Mouse (Mus musculus) neural tube, embryonic 14.5 days (tissue): ENCODE results near the gene Ugt1a8. TPM values are rescaled to one million over a fixed set of nuclear protein-coding genes. Genes with fewer than 3 reads are reported as not detected.

Source experiments
- ATAC-seq: fragments of 200-750 bp; cut with Nextera tagmentation; 2 replicates; pipeline ENCODE4 v1.8.0; 2017; ENCODE audit warnings: low read depth, mild to moderate bottlenecking, moderate TSS enrichment, moderate library complexity
- H3K27ac ChIP-seq: fragments of 300-500 bp; sonication (generic); 2 replicates; pipeline ENCODE4 v1.5.1; 2014; ENCODE audit warnings: low read depth, mild to moderate bottlenecking, control low read depth, low read length, moderate library complexity, mixed read lengths
- H3K27me3 ChIP-seq: fragments of 300-500 bp; sonication (generic); 2 replicates; pipeline ENCODE4 v1.6.1; 2014; ENCODE audit warnings: low read length; ENCODE audit not compliant: control insufficient read depth, insufficient read depth
- H3K36me3 ChIP-seq: fragments of 300-500 bp; sonication (generic); 2 replicates; pipeline ENCODE4 v1.6.1; 2014; ENCODE audit warnings: low read length, mixed read lengths; ENCODE audit not compliant: control insufficient read depth, insufficient read depth
- H3K4me1 ChIP-seq: fragments of 300-500 bp; sonication (generic); 2 replicates; pipeline ENCODE4 v1.6.1; 2014; ENCODE audit warnings: low read length; ENCODE audit not compliant: control insufficient read depth, insufficient read depth
- H3K4me2 ChIP-seq: fragments of 300-500 bp; sonication (generic); 2 replicates; pipeline ENCODE4 v1.6.1; 2014; ENCODE audit warnings: mild to moderate bottlenecking, low read depth, low read length, control low read depth
- H3K4me3 ChIP-seq: fragments of 300-500 bp; sonication (generic); 2 replicates; pipeline ENCODE4 v1.5.1; 2014; ENCODE audit warnings: low read depth, low read length, control low read depth, mixed read lengths
- H3K9ac ChIP-seq: fragments of 300-500 bp; sonication (generic); replicated peaks from 2 replicates; pipeline ENCODE4 v1.6.1; 2014; ENCODE audit warnings: low read depth, mild to moderate bottlenecking, control low read depth, low read length, mixed read lengths
- H3K9me3 ChIP-seq: fragments of 300-500 bp; sonication (generic); 2 replicates; pipeline ENCODE4 v1.6.1; 2016; ENCODE audit warnings: low read length; ENCODE audit not compliant: control insufficient read depth
- WGBS: fragments of 180-500 bp; shearing (Covaris S2); extraction: QIAGEN DNeasy Blood & Tissue Kit; methylation state at CpG from one replicate; pipeline ENCODE4 v1.1.7; 2014; 5-methylcytosine and 5-hydroxymethylcytosine counted together
- polyA plus RNA-seq: library from polyadenylated mRNA; unstranded; fragments of >200 nt; fragmentation: Nextera tagmentation; extraction: Ambion mirVana; gene quantifications from 2 replicates; pipeline ENCODE4 v1.2.1, GENCODE M21; 2014

Gene Ugt1a8
- polyA plus RNA-seq, 1 experiment from 2014 or later = not detected

DNA sequence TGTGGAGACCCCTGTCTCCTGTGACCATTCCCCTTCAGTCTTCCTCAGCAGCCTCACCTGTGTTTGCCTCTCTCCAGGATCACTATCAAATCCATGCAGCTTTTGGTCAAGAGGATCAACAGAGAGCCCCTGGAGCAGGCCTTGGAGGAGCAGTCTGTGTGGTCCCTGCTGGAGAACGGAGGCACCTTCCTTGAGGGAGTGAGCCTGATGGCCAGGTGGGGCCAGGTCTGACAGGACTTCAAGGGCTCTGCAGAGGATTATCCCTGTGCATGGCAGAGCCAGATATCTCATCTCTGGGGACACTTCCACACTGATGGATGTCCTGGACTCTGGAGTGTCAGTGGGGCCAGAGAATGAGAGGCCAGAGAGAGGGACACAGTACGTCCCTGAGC lies 167.8 kb downstream of the Ugt1a8 start:
- H3K9me3 ChIP-seq = peaks cover 65% of the 10 kb centered on the region
- ATAC-seq = no peak

DNA sequence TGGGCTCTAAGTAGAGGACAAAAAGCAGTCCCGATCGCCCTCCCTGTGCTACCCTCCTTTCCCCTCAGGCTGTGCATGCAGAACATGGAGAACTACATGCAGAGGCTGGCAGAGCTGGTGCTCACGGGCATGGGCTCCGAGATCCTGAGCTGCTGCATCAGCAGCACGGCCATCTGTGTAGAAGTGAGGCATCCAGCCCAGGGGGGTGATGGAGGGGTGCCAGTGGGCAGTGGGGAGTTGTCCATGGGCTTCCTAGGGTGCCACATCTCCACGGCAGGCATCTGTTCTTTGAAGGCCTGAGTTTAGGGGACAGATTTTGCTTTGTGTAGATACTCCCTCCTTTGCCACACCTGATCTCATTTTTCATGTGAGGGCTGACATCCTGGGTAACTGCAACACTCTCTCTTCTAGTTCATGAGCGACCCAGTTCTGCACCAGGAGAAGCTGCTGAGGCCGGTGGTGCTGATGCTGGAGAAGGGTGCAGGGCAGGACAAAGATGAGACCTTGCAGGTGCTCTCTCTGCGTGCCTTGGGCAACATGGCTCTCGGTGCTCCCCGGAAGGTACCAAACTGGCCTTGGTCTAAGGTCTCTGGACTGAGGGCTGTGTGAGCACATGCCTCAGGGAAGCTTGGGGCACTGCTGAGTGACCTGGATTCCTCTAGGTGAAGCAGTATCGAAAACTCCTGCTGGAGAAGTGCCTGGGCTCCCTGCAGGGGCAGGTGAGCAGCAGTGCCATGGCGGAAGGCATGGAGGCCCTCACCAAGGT lies 168.6 kb downstream of the Ugt1a8 start:
- H3K27me3 ChIP-seq = no peaks in the 10 kb centered on the region
- no peak overlapping the region for H3K4me2 ChIP-seq
- no peak for ATAC-seq
- H3K36me3 ChIP-seq = 0 out of 2 replicates have a peak, but pooled peaks cover 9% of the 10 kb centered on the region
- WGBS = 81% methylated on average over 13 of the region's 13 CpGs
- H3K4me1 ChIP-seq = no peaks in the 10 kb centered on the region
- no peak overlapping the region for H3K27ac ChIP-seq
- H3K9ac ChIP-seq = no peak overlapping the region
- no peak overlapping the region for H3K4me3 ChIP-seq
- H3K9me3 ChIP-seq = peaks cover 58% of the 10 kb centered on the region

More for the DNA sequence above, 167.8 kb downstream of the Ugt1a8 start:
- no peak overlapping the region for H3K4me2 ChIP-seq
- H3K27ac ChIP-seq = no peak overlapping the region
- H3K27me3 ChIP-seq = no peaks in the 10 kb centered on the region
- H3K9ac ChIP-seq = no peak overlapping the region
- 59% methylated on average over 2 of the region's 2 CpGs for WGBS
- no peak overlapping the region for H3K4me3 ChIP-seq
- 0 out of 2 replicates have a peak, but pooled peaks cover 3% of the 10 kb centered on the region for H3K36me3 ChIP-seq
- H3K4me1 ChIP-seq = no peaks in the 10 kb centered on the region

DNA sequence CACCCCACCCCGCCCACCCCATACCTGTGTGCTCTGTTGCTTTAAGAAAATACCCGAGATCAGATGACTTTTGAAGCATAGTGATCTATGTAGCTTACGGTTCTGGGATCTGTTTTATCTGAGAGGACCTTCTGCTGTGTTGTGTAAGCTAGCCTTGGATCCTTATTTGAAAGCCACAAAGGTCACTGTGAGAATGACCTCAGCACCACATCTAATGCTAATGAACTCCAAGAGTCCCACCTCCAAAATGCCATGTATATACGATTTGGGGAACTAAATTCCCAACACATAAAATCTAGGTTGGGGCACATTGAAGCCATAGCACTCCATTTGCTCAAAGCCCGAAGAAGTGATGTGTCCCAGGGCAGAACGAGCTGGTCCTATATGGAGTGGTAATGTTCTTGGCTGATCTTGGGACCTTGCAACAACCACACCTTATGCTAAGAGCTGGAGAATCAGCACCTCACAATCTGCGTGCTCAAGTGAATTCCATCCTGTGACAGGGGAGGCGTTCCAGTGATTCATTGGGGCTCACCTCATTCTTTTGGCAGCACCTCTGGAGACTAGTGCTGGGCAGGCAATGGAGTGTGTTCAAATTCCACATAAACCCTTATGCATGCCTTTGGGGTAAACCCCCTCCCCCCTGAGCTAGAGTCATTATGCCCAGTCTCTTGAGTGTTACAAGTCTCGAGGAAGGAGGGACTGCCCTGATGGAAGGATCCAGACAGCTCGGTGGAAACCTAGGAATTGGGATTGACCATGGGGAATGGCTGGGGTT lies 169.5 kb downstream of the Ugt1a8 start:
- no peak overlapping the region for H3K27ac ChIP-seq
- no peak for ATAC-seq
- WGBS = 81% methylated on average over 10 of the region's 10 CpGs
- no peaks in the 10 kb centered on the region for H3K4me1 ChIP-seq
- no peaks in the 10 kb centered on the region for H3K27me3 ChIP-seq
- H3K9me3 ChIP-seq = peaks cover 54% of the 10 kb centered on the region
- H3K36me3 ChIP-seq = 0 out of 2 replicates have a peak, but pooled peaks cover 9% of the 10 kb centered on the region
- H3K9ac ChIP-seq = no peak overlapping the region
- no peak overlapping the region for H3K4me3 ChIP-seq
- no peak overlapping the region for H3K4me2 ChIP-seq

DNA sequence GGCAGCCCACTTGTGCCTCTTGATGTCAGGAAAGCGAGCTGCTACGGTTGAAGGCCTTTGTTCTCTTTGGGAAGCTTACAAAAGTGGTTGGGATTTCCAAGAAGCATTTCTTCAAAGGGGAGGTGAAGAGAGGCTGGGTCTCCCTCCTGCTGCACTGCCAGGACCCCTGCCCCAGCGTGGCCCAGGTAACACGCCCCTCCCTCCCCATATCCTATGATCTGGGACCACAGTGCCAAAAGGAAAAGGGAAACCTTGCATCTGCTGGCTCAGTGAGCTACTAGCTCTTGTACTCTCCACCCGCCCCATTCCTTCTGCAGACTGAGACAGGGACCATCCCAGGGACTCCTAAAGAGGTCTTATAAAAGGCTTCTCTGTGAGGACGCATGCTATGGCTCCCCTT lies 170.1 kb downstream of the Ugt1a8 start:
- peaks cover 13% of the 10 kb centered on the region for H3K36me3 ChIP-seq
- H3K27ac ChIP-seq = no peak overlapping the region
- H3K9me3 ChIP-seq = peaks cover 48% of the 10 kb centered on the region
- no peak overlapping the region for H3K4me2 ChIP-seq
- no peaks in the 10 kb centered on the region for H3K4me1 ChIP-seq
- no peak overlapping the region for H3K4me3 ChIP-seq
- H3K27me3 ChIP-seq = no peaks in the 10 kb centered on the region
- WGBS = 84% methylated on average over 6 of the region's 6 CpGs
- ATAC-seq = no peak
- no peak overlapping the region for H3K9ac ChIP-seq

DNA sequence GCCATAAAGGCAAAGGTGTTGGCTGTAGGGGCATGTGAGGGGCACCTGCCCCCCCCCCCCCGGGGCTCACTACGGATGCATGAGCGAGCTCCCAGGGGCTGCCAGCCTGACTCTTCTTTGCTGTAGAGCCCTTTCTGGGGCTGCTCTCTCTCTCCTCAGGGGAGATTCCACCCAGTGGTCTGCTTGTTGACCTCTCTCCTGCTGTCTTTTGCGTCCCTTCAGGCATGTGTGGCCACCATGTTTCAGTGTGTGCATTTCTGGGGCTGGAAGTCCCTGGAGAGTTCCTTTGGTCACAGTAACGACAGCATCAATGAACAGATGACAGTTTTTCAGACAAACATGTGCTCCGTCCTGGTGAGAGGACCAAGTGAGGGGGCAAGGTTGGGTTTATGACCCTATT lies 170.7 kb downstream of the Ugt1a8 start:
- ATAC-seq = no peak
- Histone ChIP-seq H3K4me2 (no peak overlapping the region), H3K9ac (no peak overlapping the region), H3K4me3 (no peak overlapping the region), H3K9me3 (peaks cover 45% of the 10 kb centered on the region), H3K27ac (no peak overlapping the region), H3K36me3 (peaks cover 20% of the 10 kb centered on the region), H3K4me1 (no peaks in the 10 kb centered on the region), H3K27me3 (no peaks in the 10 kb centered on the region)
- WGBS = 69% methylated on average over 6 of the region's 6 CpGs

DNA sequence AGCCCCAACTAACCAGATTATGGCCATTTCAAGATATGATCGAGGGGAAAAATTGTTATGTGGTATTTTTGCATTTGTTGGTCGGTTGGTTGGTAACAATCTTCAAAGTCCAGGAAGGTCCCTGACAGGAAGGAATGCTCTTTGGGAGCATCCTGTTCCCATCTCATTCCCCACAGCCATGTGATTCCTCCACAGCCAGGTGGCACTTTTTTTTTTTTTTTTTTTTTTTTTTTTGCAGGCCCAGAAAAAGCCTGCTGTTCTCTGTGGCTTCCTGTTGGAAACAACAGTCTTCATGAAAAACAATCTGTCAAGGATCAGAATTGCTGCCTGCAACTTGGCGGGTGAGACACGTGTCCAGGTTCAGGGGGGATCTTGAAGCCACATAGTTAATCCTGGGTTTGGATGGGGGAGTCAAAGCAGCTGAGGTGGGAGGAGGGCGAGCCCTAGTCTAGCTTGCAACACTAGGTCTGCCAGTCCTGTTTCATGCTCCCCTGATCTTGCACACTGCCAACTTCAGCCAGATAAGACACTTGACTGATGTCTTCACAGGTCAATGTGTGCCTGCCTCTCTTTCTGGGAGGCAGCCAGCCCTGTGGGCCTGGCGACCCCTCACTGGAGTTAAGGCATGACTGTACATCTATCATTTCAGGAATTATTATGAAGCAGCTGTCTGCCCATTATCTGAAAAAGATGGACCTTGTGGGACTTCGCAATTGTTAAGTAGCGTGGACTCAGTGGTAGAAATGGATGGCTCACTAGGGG lies 171.4 kb downstream of the Ugt1a8 start:
- Histone ChIP-seq H3K4me2 (no peak overlapping the region), H3K4me1 (no peaks in the 10 kb centered on the region), H3K9ac (no peak overlapping the region), H3K4me3 (no peak overlapping the region), H3K9me3 (peaks cover 40% of the 10 kb centered on the region), H3K36me3 (peaks cover 27% of the 10 kb centered on the region), H3K27ac (no peak overlapping the region), H3K27me3 (no peaks in the 10 kb centered on the region)
- 77% methylated on average over 8 of the region's 8 CpGs for WGBS
- ATAC-seq = peak; percentile 4; the same call in 1 of the 2 replicates

DNA sequence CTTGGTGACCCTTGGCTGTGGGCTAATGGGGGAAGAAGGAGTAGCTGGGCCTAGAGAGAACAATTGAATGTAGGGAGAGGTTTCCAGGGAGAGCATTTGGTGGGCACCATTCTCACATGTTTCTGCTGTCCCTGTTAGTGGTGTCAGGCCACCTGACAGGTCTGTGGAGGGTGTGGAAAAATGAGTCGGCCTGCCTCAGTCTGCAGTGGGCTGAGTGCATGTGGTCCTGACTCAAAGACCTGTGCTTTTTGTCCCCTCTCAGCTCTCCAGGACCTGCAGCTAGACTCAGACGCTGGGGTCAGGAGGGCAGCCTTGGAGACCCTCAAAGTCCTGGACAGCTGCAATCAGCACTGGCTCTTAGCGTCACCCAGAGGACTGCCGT lies 172.0 kb downstream of the Ugt1a8 start:
- Histone ChIP-seq H3K27me3 (no peaks in the 10 kb centered on the region), H3K4me2 (no peak overlapping the region), H3K36me3 (peaks cover 33% of the 10 kb centered on the region), H3K9me3 (peaks cover 36% of the 10 kb centered on the region), H3K4me3 (no peak overlapping the region), H3K27ac (no peak overlapping the region), H3K9ac (no peak overlapping the region), H3K4me1 (no peaks in the 10 kb centered on the region)
- ATAC-seq = peak; percentile 2; the same call in 1 of the 2 replicates
- 79% methylated on average over 4 of the region's 4 CpGs for WGBS

DNA sequence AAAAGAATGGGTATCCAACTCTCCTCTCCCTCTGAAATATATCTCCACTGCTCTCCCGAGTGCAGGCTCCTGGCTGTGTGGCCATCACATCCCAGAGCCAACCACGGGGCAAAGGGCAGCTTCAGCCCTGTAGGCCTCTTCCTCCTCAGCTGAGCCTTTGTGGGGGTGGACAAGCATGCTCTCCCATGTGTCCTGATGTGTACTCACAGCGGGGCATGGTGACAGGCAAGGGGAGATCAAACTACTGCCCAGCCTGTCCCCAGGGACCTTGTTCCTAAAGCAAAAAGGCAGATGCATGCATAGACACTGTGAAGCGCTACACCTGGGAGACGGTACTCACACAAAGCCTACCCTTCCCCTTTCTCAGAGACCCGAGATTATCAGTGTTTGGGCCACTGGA lies 172.5 kb downstream of the Ugt1a8 start:
- Histone ChIP-seq H3K4me2 (no peak overlapping the region), H3K27me3 (no peaks in the 10 kb centered on the region), H3K36me3 (peaks cover 38% of the 10 kb centered on the region), H3K9me3 (peaks cover 31% of the 10 kb centered on the region), H3K27ac (no peak overlapping the region), H3K4me1 (no peaks in the 10 kb centered on the region), H3K9ac (no peak overlapping the region), H3K4me3 (no peak overlapping the region)
- ATAC-seq = peak; percentile 9
- 77% methylated on average over 6 of the region's 6 CpGs for WGBS
